Mouse (Mus musculus): ENCODE results near the gene Wdr76. TPM values are rescaled to one million over a fixed set of nuclear protein-coding genes. Genes with fewer than 3 reads are reported as not detected.

Gene Wdr76
- polyA plus RNA-seq, 1 experiment from 2014 or later = 3.5 TPM

DNA sequence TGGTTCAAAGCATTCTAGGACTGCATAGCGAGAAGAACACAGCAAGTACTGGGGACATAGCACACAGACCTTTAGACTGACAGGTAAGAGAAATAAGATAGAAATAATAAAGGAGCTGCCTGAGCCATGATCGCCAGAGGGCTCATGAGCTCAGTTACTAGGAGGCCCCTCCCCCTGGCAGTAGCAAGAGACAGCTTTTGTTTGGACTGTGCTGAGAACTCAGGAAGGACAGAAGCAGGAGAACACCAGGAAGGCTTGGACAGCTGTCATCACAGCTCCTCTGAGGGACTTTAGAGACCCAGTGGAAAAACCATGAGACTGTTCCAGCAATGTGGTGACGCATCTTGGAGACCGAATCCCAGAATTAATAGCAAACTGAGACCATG, 81.8 kb downstream of the Wdr76 start:
- ATAC-seq = no peak
- H3K9me3 ChIP-seq (ENCODE audit: control insufficient read depth) = no peaks in the 10 kb centered on the region
- no peaks in the 10 kb centered on the region for H3K27me3 ChIP-seq (replicated peaks; ENCODE audit: control insufficient read depth, insufficient read depth, low read length)
- no peak overlapping the region for H3K27ac ChIP-seq (ENCODE audit: low read depth, low read length)
- no peak overlapping the region for H3K4me2 ChIP-seq (replicated peaks; ENCODE audit: low read depth)
- H3K9ac ChIP-seq (ENCODE audit: low read depth, low read length) = no peak overlapping the region
- no peaks in the 10 kb centered on the region for H3K36me3 ChIP-seq (ENCODE audit: control insufficient read depth, insufficient read depth)
- 35% methylated on average over 4 of the region's 4 CpGs for WGBS
- H3K4me1 ChIP-seq (replicated peaks; ENCODE audit: control insufficient read depth, insufficient read depth, low read length) = no peaks in the 10 kb centered on the region
- no peak overlapping the region for H3K4me3 ChIP-seq (ENCODE audit: low read depth, low read length)
- TF ChIP-seq CTCF (IDR thresholded peaks at IDR 0.05; ENCODE audit: low read depth) = no peak

DNA sequence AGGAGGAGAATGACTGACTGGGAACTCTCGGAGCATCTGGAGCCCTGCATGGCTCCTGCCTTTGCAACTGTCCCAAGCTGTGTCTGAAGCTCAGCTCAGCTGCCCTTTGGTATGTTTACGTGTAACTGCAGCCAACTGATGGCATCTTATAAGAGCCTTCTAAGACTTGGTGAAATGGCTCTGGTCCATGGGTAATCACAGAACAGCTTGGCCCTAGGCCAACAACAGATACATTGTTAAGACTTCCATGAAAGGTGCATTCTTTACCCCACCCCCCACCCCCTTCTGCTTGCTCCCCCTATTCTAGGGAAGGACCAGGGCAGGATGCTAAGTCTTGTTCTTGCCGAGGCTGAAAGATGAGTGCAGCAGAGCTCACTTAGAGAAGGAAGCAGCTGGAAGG, 87.6 kb downstream of the Wdr76 start:
- no peaks in the 10 kb centered on the region for H3K36me3 ChIP-seq (ENCODE audit: control insufficient read depth, insufficient read depth)
- no peak overlapping the region for H3K4me2 ChIP-seq (replicated peaks; ENCODE audit: low read depth)
- H3K27ac ChIP-seq (ENCODE audit: low read depth, low read length) = no peak overlapping the region
- H3K27me3 ChIP-seq (replicated peaks; ENCODE audit: control insufficient read depth, insufficient read depth, low read length) = no peaks in the 10 kb centered on the region
- no peak for TF ChIP-seq CTCF (IDR thresholded peaks at IDR 0.05; ENCODE audit: low read depth)
- no peak for ATAC-seq
- H3K4me3 ChIP-seq (ENCODE audit: low read depth, low read length) = no peak overlapping the region
- no peaks in the 10 kb centered on the region for H3K9me3 ChIP-seq (ENCODE audit: control insufficient read depth)
- no peak overlapping the region for H3K9ac ChIP-seq (ENCODE audit: low read depth, low read length)
- 38% methylated on average over 3 of the region's 3 CpGs for WGBS
- H3K4me1 ChIP-seq (replicated peaks; ENCODE audit: control insufficient read depth, insufficient read depth, low read length) = no peaks in the 10 kb centered on the region

Other genes with a start within 250 kb of the Wdr76 start
- 5.8 and 6.6 TPM in 2 replicates for gene Trp53bp1, start 235.3 kb upstream of the Wdr76 start, polyA plus RNA-seq (2015; fragmentation: Nextera tagmentation; extraction: Ambion mirVana)
- 1.0 and 1.3 TPM in 2 replicates for gene Map1a, start 217.1 kb upstream of the Wdr76 start, polyA plus RNA-seq (2015; fragmentation: Nextera tagmentation; extraction: Ambion mirVana)
- gene Ppip5k1, start 151.3 kb upstream of the Wdr76 start, polyA plus RNA-seq (2015; fragmentation: Nextera tagmentation; extraction: Ambion mirVana) = 19.2 and 25.0 TPM in 2 replicates
- gene Ckmt1, start 149.0 kb upstream of the Wdr76 start, polyA plus RNA-seq (2015; fragmentation: Nextera tagmentation; extraction: Ambion mirVana) = 1,214 and 1,240 TPM in 2 replicates
- gene Strc, start 119.6 kb upstream of the Wdr76 start, polyA plus RNA-seq (2015; fragmentation: Nextera tagmentation; extraction: Ambion mirVana) = 0.01 and 0.05 TPM in 2 replicates
- gene Pdia3, start 92.9 kb upstream of the Wdr76 start, polyA plus RNA-seq (2015; fragmentation: Nextera tagmentation; extraction: Ambion mirVana) = 325 and 353 TPM in 2 replicates
- gene Catsper2, start 92.9 kb upstream of the Wdr76 start, polyA plus RNA-seq (2015; fragmentation: Nextera tagmentation; extraction: Ambion mirVana) = 1.3 and 1.6 TPM in 2 replicates
- 1.9 and 2.6 TPM in 2 replicates for gene Ell3, start 62.4 kb upstream of the Wdr76 start, polyA plus RNA-seq (2015; fragmentation: Nextera tagmentation; extraction: Ambion mirVana)
- gene Serf2, start 57.5 kb upstream of the Wdr76 start, polyA plus RNA-seq (2015; fragmentation: Nextera tagmentation; extraction: Ambion mirVana) = 608 and 648 TPM in 2 replicates
- 61.6 and 65.1 TPM in 2 replicates for gene Hypk, start 53.4 kb upstream of the Wdr76 start, polyA plus RNA-seq (2015; fragmentation: Nextera tagmentation; extraction: Ambion mirVana)
- gene Serinc4, start 49.9 kb upstream of the Wdr76 start, polyA plus RNA-seq (2015; fragmentation: Nextera tagmentation; extraction: Ambion mirVana) = 0.05 TPM in 1 of 2 replicates, not detected in the other
- 25.5 and 26.7 TPM in 2 replicates for gene Mfap1b, start 32.7 kb upstream of the Wdr76 start, polyA plus RNA-seq (2015; fragmentation: Nextera tagmentation; extraction: Ambion mirVana)
- gene Mfap1a, start 58 bp upstream of the Wdr76 start, polyA plus RNA-seq (2015; fragmentation: Nextera tagmentation; extraction: Ambion mirVana) = 10.1 and 11.8 TPM in 2 replicates